Mouse (Mus musculus): ENCODE data around the gene Hps3. TPM values are rescaled to one million over a fixed set of nuclear protein-coding genes. Genes with fewer than 3 reads are reported as not detected.
"Not testable (repeated sequence)": the region's sequence is repeated elsewhere in the genome, so short reads cannot be mapped to it uniquely, and the experiment has no call there.

Hps3 gene
- polyA plus RNA-seq, 1 experiment = 17.4 TPM

- Histone ChIP-seq H3K27me3 (ENCODE audit: control insufficient read depth, insufficient read depth, low read length) (no peaks in the 10 kb centered on the region), H3K4me3 (replicated peaks; ENCODE audit: insufficient read depth, low read depth, low read length) (no peak overlapping the region), H3K4me1 (ENCODE audit: control insufficient read depth, insufficient read depth, low read length) (no peaks in the 10 kb centered on the region), H3K27ac (ENCODE audit: insufficient read depth, low read length) (no peak overlapping the region)
- TF ChIP-seq POLR2A (IDR thresholded peaks at IDR 0.05; ENCODE audit: borderline replicate concordance, insufficient read depth, low read length) (no peak), CTCF (IDR thresholded peaks at IDR 0.05; ENCODE audit: borderline replicate concordance, insufficient read depth, low read depth, low read length) (no peak)
- 47% methylated on average over 1 of the region's 1 CpGs for WGBS
- DNase-seq = no peak
Measured at GRCm38 (mm10) chr3:19958983-19959382, 76.1 kb downstream of the Hps3 start.

GRCm38 (mm10) chr3:19958031-19958430 lies 77.1 kb downstream of the Hps3 start:
- Histone ChIP-seq H3K27me3 (ENCODE audit: control insufficient read depth, insufficient read depth, low read length) (no peaks in the 10 kb centered on the region), H3K27ac (ENCODE audit: insufficient read depth, low read length) (no peak overlapping the region), H3K4me3 (replicated peaks; ENCODE audit: insufficient read depth, low read depth, low read length) (no peak overlapping the region), H3K4me1 (ENCODE audit: control insufficient read depth, insufficient read depth, low read length) (no peaks in the 10 kb centered on the region)
- TF ChIP-seq CTCF (IDR thresholded peaks at IDR 0.05; ENCODE audit: borderline replicate concordance, insufficient read depth, low read depth, low read length) (no peak), POLR2A (IDR thresholded peaks at IDR 0.05; ENCODE audit: borderline replicate concordance, insufficient read depth, low read length) (no peak)
- DNase-seq = no peak

DNA sequence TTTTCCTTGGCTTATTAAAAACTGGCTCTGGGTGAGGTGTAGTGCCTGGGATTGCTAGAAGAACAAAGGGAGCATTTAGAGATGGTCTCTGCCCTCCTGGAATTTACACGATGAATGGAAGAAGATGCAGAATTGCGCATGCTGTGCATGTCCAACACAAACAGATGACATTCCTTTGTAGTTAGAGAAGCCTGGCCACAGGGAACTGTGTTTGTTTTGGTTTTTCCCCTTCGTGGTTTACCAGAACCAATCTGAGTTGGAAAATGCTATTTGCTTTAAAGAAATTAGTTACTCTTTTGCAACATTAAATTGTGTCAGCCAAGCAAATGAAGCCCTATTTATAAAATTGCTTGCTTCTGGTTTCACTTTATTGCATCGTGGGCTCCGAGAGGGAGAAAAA lies 78.2 kb downstream of the Hps3 start, which contains the start of gene Cp:
Gene Cp (plus strand): TSS at position 170 of the 400 bp plus-strand sequence.
- no peak within 1 kb of the TSS for H3K4me3 ChIP-seq (replicated peaks; ENCODE audit: insufficient read depth, low read depth, low read length)
- 16% methylated on average over 5 of the region's 5 CpGs for WGBS
- TF ChIP-seq POLR2A (IDR thresholded peaks at IDR 0.05; ENCODE audit: borderline replicate concordance, insufficient read depth, low read length) (no peak), CTCF (IDR thresholded peaks at IDR 0.05; ENCODE audit: borderline replicate concordance, insufficient read depth, low read depth, low read length) (no peak)
- peak in 1 of 2 experiments; percentile 3 for DNase-seq
- H3K27ac ChIP-seq (ENCODE audit: insufficient read depth, low read length) = no peak within 1 kb of the TSS
- H3K27me3 ChIP-seq (ENCODE audit: control insufficient read depth, insufficient read depth, low read length) = no peaks in the 10 kb centered on the region
- H3K4me1 ChIP-seq (ENCODE audit: control insufficient read depth, insufficient read depth, low read length) = no peaks in the 10 kb centered on the region

GRCm38 (mm10) chr3:19953865-19954264 lies 81.2 kb downstream of the Hps3 start:
- no peak overlapping the region for H3K27ac ChIP-seq (ENCODE audit: insufficient read depth, low read length)

GRCm38 (mm10) chr3:19953425-19953824 lies 81.7 kb downstream of the Hps3 start:
- TF ChIP-seq CTCF (IDR thresholded peaks at IDR 0.05; ENCODE audit: borderline replicate concordance, insufficient read depth, low read depth, low read length) = no peak
- no peak for TF ChIP-seq POLR2A (IDR thresholded peaks at IDR 0.05; ENCODE audit: borderline replicate concordance, insufficient read depth, low read length)
- Histone ChIP-seq H3K4me1 (ENCODE audit: control insufficient read depth, insufficient read depth, low read length) (no peaks in the 10 kb centered on the region), H3K27ac (ENCODE audit: insufficient read depth, low read length) (no peak overlapping the region), H3K27me3 (ENCODE audit: control insufficient read depth, insufficient read depth, low read length) (no peaks in the 10 kb centered on the region), H3K4me3 (replicated peaks; ENCODE audit: insufficient read depth, low read depth, low read length) (no peak overlapping the region)
- DNase-seq = no peak
- WGBS = 12% methylated on average over 1 of the region's 1 CpGs

More at GRCm38 (mm10) chr3:19953865-19954264, 81.2 kb downstream of the Hps3 start:
- 7% methylated on average over 3 of the region's 3 CpGs for WGBS
- TF ChIP-seq POLR2A (IDR thresholded peaks at IDR 0.05; ENCODE audit: borderline replicate concordance, insufficient read depth, low read length) (no peak), CTCF (IDR thresholded peaks at IDR 0.05; ENCODE audit: borderline replicate concordance, insufficient read depth, low read depth, low read length) (no peak)
- peak in 1 of 2 experiments; percentile 26 for DNase-seq
- Histone ChIP-seq H3K4me3 (replicated peaks; ENCODE audit: insufficient read depth, low read depth, low read length) (no peak overlapping the region), H3K27me3 (ENCODE audit: control insufficient read depth, insufficient read depth, low read length) (no peaks in the 10 kb centered on the region), H3K4me1 (ENCODE audit: control insufficient read depth, insufficient read depth, low read length) (no peaks in the 10 kb centered on the region)

DNA sequence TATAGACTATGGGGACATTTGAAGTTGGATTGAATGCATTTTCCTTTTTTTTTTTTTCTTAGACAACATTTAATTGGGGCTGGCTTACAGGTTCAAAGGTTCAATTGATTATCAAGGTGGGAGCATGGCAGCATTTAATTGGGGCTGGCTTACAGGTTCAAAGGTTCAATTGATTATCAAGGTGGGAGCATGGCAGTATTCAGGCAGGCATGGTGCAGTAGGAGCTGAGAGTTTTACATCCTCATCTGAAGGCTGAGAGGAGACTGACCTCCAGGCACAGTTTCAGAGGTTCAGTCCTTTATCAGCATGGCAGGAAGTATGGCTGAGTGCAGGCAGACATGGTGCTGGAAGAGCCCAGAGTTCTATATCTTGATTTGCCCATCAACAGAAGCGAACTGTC lies 85.7 kb downstream of the Hps3 start:
- H3K27ac ChIP-seq (ENCODE audit: insufficient read depth, low read length); H3K27me3 ChIP-seq (ENCODE audit: control insufficient read depth, insufficient read depth, low read length); H3K4me3 ChIP-seq (replicated peaks; ENCODE audit: insufficient read depth, low read depth, low read length); DNase-seq; H3K4me1 ChIP-seq (ENCODE audit: control insufficient read depth, insufficient read depth, low read length): not testable (repeated sequence)
- WGBS = 93% methylated on average over 1 of the region's 1 CpGs

- TF ChIP-seq POLR2A (IDR thresholded peaks at IDR 0.05; ENCODE audit: borderline replicate concordance, insufficient read depth, low read length) (no peak), CTCF (IDR thresholded peaks at IDR 0.05; ENCODE audit: borderline replicate concordance, insufficient read depth, low read depth, low read length) (no peak)
- DNase-seq = no peak
- Histone ChIP-seq H3K4me1 (ENCODE audit: control insufficient read depth, insufficient read depth, low read length) (no peaks in the 10 kb centered on the region), H3K4me3 (replicated peaks; ENCODE audit: insufficient read depth, low read depth, low read length) (no peak overlapping the region), H3K27ac (ENCODE audit: insufficient read depth, low read length) (no peak overlapping the region), H3K27me3 (ENCODE audit: control insufficient read depth, insufficient read depth, low read length) (no peaks in the 10 kb centered on the region)
Measured at GRCm38 (mm10) chr3:19948552-19948951, 86.6 kb downstream of the Hps3 start.

Other genes with a start within 250 kb of the Hps3 start
- 9.6 and 10.2 TPM in 2 replicates for gene Cp, start 78.3 kb downstream of the Hps3 start, polyA plus RNA-seq (2012; rRNA removed)
- 16.1 and 16.3 TPM in 2 replicates for gene Hltf, start 22.5 kb upstream of the Hps3 start, polyA plus RNA-seq (2012; rRNA removed)
- 34.7 and 36.0 TPM in 2 replicates for gene Gyg, start 120.0 kb upstream of the Hps3 start, polyA plus RNA-seq (2012; rRNA removed)
- gene Cpa3, start 206.9 kb upstream of the Hps3 start, polyA plus RNA-seq (2012; rRNA removed) = 0.06 TPM in 1 of 2 replicates, not detected in the other
- gene Cpb1, start 240.4 kb upstream of the Hps3 start, polyA plus RNA-seq (2012; rRNA removed) = 0.03 TPM in 1 of 2 replicates, not detected in the other